Mouse (Mus musculus): ENCODE measurements around the gene Dglucy. TPM values are rescaled to one million over a fixed set of nuclear protein-coding genes. Genes with fewer than 3 reads are reported as not detected.

The Dglucy gene
- 1.4 and 2.7 TPM in 2 replicates for polyA plus RNA-seq (2016; fragmentation: Nextera tagmentation; extraction: Ambion mirVana)

DNA sequence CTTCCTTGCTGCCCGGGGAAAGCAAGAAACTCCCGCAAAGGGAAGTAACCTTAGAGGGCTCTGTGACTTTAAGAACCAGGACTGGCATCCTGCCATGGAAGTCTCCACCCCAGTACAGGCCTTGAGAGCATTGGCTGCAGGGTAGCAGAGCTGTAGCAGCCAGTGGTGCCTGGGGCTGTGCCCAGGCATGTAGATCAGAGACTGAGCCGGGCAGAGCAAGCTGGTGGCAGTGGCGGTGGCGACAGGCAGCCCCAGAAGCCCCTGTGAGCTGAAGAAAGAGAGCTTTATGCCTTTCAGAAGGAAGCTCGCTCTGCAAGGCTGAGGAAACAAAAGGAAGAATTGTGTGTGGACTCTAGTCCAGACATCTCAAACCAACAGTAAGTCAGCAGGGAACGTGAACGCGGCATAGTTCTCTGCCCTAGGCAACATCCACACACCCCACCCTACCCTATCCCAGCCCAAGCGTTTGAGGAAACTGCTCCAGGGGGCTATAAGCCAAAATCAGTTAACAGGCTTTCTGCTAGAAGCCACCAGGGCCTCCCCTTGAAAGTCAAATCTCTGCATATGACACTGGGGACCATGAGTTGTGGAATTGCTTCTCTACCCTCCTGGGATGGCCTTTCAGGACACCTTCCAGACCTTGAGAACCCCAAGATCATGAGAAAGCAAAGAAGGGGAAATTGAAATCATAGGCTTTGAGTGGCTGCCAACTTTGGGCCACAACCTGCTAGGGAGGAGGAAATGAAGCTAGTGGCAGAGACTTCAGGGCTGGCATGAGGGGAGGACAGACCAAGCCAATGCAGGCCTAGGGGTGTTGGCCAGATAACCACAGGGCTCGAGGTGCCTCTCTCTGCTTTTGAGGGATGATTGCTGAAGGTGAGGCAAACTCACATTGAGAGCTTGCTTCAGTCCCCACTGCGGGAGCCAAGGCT, at the start of gene Dglucy:
Dglucy (plus strand) TSS at position 124 of the 932 bp plus-strand sequence.
- H3K27ac ChIP-seq: peak within 1 kb of the TSS; percentile 74
- no peaks in the 10 kb centered on the region for H3K36me3 ChIP-seq (replicated peaks)
- ATAC-seq (ENCODE audit: low FRiP score): peak; percentile 90
- no peaks in the 10 kb centered on the region; the same call in 1 of the 2 replicates for H3K4me1 ChIP-seq
- H3K4me2 ChIP-seq: peak within 1 kb of the TSS; percentile 21
- no peaks in the 10 kb centered on the region for H3K9me3 ChIP-seq
- WGBS: 55% methylated on average over 12 of the region's 12 CpGs
- H3K9ac ChIP-seq: 0 out of 2 replicates have a peak within 1 kb of the TSS, but pooled peaks have one; percentile 22
- peak within 1 kb of the TSS; percentile 12; the same call in 1 of the 2 replicates for H3K4me3 ChIP-seq (replicated peaks)
- no peaks in the 10 kb centered on the region for H3K27me3 ChIP-seq

DNA sequence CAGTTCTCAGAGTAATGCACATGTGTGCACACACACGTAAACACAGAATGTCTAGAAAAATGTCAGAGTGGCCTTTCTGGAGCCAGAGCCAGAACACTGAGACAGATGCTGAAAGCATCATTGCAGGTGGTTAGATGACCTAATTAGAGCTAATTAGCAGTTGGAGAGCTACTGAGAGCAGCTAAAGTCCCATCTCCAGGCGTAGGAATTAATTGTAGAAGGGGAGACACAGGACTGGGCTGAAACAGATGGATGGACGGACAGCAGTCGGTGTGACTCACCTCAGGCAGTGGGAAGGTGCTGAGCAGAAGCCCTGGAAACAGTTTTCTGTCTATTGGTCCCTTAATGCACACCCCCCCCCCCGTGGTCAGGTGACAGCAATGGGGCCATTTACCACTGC, 43.7 kb upstream of the Dglucy start:
- no peaks in the 10 kb centered on the region for H3K9me3 ChIP-seq
- H3K27ac ChIP-seq: no peak overlapping the region
- ATAC-seq (ENCODE audit: low FRiP score): no peak
- WGBS: 56% methylated on average over 5 of the region's 5 CpGs
- no peaks in the 10 kb centered on the region for H3K36me3 ChIP-seq (replicated peaks)
- no peak overlapping the region for H3K4me2 ChIP-seq
- no peak overlapping the region for H3K9ac ChIP-seq
- H3K4me1 ChIP-seq: no peaks in the 10 kb centered on the region
- H3K27me3 ChIP-seq: no peaks in the 10 kb centered on the region
- H3K4me3 ChIP-seq (replicated peaks): no peak overlapping the region

DNA sequence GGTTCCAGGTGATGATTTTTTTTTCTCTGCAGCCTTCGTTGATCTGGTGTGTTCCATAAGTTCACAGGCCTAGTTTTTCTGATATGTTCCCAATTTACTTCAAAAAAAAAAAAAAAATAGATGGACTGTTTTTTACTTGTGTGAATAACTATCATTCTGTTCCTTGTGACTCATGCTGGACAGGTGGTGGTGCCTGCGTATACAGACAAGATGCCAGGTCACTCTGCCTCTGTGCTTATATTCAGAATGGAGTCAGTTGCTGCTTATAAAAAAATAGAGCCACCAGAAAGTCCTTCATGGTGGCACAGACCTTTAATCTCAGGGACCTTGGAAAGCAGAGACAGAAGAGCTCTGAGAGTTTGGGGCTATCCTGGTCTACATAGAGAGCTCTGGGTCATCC, 43.3 kb upstream of the Dglucy start:
- Histone ChIP-seq H3K27ac (no peak overlapping the region), H3K36me3 (replicated peaks) (no peaks in the 10 kb centered on the region), H3K9me3 (no peaks in the 10 kb centered on the region), H3K4me3 (replicated peaks) (no peak overlapping the region), H3K9ac (no peak overlapping the region), H3K4me2 (no peak overlapping the region), H3K27me3 (no peaks in the 10 kb centered on the region), H3K4me1 (no peaks in the 10 kb centered on the region)
- 86% methylated on average over 2 of the region's 2 CpGs for WGBS
- ATAC-seq (ENCODE audit: low FRiP score): no peak

DNA sequence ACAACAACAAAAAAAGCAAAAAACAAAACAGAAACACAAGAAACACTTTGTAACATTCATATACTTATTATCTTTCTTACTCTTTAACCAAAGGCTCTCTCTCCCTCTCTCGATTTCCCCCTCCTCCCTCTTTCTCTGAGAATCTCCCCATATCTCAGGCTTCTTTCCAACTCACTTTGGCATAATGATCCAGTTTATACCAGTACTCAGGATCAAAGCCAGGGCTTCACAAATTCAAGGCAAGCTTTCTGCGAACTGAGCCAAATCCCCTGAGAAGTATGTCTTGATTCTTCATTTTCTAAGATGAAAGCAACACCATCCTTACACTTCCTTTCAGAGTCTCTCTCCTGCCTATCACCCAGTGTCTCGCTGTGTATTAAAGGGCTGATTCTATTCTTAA, 40.4 kb upstream of the Dglucy start:
- Histone ChIP-seq H3K4me2 (no peak overlapping the region), H3K27me3 (no peaks in the 10 kb centered on the region), H3K4me3 (replicated peaks) (no peak overlapping the region), H3K36me3 (replicated peaks) (no peaks in the 10 kb centered on the region), H3K4me1 (no peaks in the 10 kb centered on the region), H3K9me3 (no peaks in the 10 kb centered on the region), H3K9ac (no peak overlapping the region), H3K27ac (no peak overlapping the region)
- ATAC-seq (ENCODE audit: low FRiP score): no peak
- WGBS: 55% methylated on average over 3 of the region's 3 CpGs

DNA sequence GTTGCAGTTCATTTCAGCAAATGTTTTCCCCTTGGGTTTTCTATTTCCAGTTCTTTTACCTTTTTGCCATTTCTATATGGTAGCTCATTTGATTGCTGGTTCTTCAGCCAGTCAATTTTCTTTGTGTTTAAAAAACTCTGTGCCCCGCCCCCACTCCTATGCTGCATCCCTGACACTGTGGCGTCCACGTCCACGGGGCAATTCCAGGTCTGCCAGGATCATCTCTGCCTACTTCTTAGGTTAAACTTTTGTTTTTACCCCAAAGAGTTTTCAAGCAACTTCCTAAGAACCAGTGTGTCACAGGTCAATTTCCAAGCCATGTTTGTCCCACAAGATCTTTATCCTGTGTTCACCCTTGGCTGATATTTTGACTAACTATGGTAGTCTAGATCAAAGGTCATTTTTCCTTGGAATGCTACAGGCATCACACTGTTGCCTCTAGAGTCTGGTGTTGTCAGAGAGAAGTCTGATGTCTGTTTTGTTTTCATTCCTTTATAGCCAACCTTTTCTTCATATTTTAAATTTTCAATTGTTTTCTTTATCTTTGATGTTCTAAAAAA, 39.8 kb upstream of the Dglucy start:
- H3K36me3 ChIP-seq (replicated peaks): no peaks in the 10 kb centered on the region
- H3K4me1 ChIP-seq: no peaks in the 10 kb centered on the region
- no peak for ATAC-seq (ENCODE audit: low FRiP score)
- no peaks in the 10 kb centered on the region for H3K27me3 ChIP-seq
- H3K4me3 ChIP-seq (replicated peaks): no peak overlapping the region
- no peak overlapping the region for H3K4me2 ChIP-seq
- H3K27ac ChIP-seq: no peak overlapping the region
- no peak overlapping the region for H3K9ac ChIP-seq
- H3K9me3 ChIP-seq: no peaks in the 10 kb centered on the region
- WGBS: 65% methylated on average over 4 of the region's 4 CpGs

DNA sequence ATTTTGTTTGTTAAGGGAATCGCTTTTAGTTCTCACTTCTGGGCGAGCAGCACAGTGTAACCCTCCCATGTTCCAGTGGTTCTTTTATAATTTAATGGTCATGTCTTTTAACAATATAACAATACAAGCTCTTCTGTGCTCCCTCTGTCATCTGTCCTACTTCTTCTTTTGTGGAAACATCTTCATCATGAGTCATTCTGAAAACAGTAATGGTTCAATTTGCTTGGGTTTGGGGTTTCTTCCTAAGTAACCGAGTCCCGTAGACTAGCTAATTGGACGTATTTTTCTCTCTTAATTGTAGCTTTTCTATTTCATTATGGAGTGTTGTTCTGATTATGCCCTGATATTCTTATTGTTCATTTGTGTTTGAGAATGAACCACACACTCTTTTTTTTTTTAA, 38.5 kb upstream of the Dglucy start:
- Histone ChIP-seq H3K4me1 (no peaks in the 10 kb centered on the region), H3K9me3 (no peaks in the 10 kb centered on the region), H3K36me3 (replicated peaks) (no peaks in the 10 kb centered on the region), H3K27ac (no peak overlapping the region), H3K9ac (no peak overlapping the region), H3K4me2 (no peak overlapping the region), H3K4me3 (replicated peaks) (no peak overlapping the region), H3K27me3 (no peaks in the 10 kb centered on the region)
- no peak for ATAC-seq (ENCODE audit: low FRiP score)
- 83% methylated on average over 5 of the region's 5 CpGs for WGBS

DNA sequence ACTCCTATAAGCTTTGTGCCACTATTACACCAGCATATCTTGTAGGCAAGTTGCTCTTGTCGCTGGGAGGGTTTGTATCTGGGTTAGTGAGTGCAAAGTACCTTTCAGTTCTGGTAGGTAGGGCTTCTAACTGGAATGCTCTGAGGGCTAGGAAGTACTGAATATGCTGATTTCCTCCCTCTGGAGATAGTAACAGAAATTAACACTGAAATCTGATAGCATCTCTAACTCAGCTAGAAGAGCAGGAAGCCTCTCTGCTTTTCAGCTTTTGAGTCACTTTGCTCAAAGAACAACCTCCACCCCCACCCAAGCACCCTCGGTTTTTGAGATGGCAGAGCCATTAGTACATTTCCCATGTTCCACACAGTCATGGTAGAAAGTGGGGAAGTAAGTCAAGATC, 36.4 kb upstream of the Dglucy start:
- Histone ChIP-seq H3K27ac (no peak overlapping the region), H3K9me3 (no peaks in the 10 kb centered on the region), H3K4me2 (no peak overlapping the region), H3K36me3 (replicated peaks) (no peaks in the 10 kb centered on the region), H3K4me3 (replicated peaks) (no peak overlapping the region), H3K27me3 (no peaks in the 10 kb centered on the region), H3K9ac (no peak overlapping the region), H3K4me1 (no peaks in the 10 kb centered on the region)
- WGBS: 66% methylated on average over 2 of the region's 2 CpGs
- ATAC-seq (ENCODE audit: low FRiP score): no peak

DNA sequence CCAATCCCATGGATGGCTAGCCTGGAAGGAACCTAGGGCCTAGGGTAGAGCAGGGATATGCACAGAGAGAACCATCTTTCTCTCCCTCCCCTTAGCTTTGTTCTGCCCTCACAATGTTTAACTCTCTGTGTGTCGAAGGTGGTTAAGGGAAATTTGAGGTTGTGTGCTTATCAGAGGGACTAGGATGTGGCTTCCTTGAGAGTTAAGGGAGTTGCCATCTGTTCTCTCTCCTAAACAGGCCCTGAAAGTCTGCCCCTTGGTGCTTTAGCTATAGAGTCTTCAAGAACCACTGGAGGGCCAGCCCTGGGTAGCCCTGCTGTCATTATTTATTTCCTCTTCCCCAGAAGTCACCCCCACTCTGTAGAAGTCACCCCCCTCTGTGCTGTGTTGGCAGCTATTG, 25.9 kb upstream of the Dglucy start:
- Histone ChIP-seq H3K27ac (no peak overlapping the region), H3K9ac (no peak overlapping the region), H3K4me3 (replicated peaks) (no peak overlapping the region), H3K4me2 (no peak overlapping the region), H3K27me3 (no peaks in the 10 kb centered on the region), H3K36me3 (replicated peaks) (no peaks in the 10 kb centered on the region), H3K4me1 (no peaks in the 10 kb centered on the region), H3K9me3 (no peaks in the 10 kb centered on the region)
- no peak for ATAC-seq (ENCODE audit: low FRiP score)
- 85% methylated on average over 1 of the region's 1 CpGs for WGBS

DNA sequence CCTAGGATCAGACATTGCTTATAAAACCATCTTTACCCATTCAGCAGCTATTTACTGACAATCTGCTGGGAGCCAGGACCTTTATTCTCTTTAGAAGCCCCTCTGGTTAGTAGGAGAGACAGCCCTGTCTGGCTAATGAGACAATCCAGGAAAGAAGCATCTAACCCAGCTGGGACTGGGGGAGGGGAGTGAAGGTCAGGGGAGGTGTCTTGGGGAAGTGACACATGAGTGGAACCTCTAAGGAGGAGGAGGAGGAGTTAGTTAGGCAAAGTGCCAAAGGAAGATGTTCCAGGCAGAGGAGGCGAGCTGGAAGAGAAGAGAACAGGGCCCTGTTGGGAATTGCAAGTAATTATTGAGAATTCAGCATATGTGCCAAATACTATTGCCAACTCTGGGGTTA, 25.1 kb upstream of the Dglucy start:
- Histone ChIP-seq H3K4me3 (replicated peaks) (no peak overlapping the region), H3K9me3 (no peaks in the 10 kb centered on the region), H3K4me2 (no peak overlapping the region), H3K36me3 (replicated peaks) (no peaks in the 10 kb centered on the region), H3K9ac (no peak overlapping the region), H3K27ac (no peak overlapping the region), H3K4me1 (no peaks in the 10 kb centered on the region), H3K27me3 (no peaks in the 10 kb centered on the region)
- ATAC-seq (ENCODE audit: low FRiP score): no peak
- 60% methylated on average over 1 of the region's 1 CpGs for WGBS

DNA sequence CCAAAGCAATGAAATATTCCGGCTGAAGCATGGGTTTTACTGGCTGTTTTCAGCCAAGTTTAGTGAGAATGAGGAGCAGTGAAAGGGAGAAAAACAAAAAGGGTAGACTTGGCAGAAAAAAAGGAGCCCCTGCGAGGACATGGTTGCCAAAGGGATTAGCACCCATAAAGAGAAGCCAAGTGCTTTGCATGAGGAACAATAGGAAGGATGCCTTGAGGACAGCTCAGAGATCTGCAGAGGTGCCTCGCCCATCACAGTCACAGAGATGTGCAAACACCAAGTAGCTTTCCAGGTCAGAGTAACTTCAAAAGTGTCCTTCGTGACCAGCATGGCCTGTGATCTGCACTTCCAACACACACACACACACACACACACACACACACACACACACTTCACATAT, 21.4 kb upstream of the Dglucy start:
- Histone ChIP-seq H3K27ac (no peak overlapping the region), H3K36me3 (replicated peaks) (no peaks in the 10 kb centered on the region), H3K9me3 (no peaks in the 10 kb centered on the region), H3K4me2 (no peak overlapping the region), H3K9ac (no peak overlapping the region), H3K4me1 (peaks cover 2% of the 10 kb centered on the region; the same call in 1 of the 2 replicates), H3K4me3 (replicated peaks) (no peak overlapping the region), H3K27me3 (no peaks in the 10 kb centered on the region)
- no peak for ATAC-seq (ENCODE audit: low FRiP score)
- 39% methylated on average over 4 of the region's 4 CpGs for WGBS

DNA sequence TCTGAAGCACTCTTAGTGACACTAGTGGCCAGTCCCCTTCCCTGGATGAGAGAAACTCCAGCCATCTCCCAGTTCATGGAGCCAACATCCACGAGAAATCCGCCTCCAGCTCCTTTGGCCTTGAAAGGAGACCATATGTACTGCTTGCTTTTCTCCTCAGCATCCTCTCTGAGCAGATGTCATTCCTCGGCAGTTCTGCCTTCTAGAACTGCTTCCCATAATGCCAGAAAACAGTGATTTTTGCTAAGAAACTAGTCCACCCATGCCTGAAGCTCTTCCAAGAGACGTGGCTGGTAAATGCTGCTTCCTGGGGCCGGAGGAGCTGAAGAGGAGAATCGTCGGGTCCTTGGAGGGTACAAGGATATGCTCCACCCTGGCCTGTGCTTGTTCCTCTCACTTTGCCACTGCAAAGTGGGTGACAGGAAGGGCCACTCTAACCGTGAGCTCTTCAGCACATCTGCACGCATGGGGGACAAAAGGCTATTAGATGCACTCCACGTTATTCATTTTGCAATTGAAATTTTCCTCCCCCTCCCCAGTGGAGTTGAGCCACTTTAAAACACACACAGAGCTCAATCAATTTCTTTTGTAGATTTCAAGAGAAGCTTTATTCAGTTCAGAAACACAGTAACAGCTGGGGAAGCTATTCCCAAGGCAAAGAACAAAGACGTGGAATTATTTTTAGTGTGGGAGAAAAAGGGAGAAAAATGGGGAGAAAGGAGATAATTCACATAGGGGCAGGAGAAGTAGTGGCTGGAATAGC, 16.0 kb upstream of the Dglucy start:
- WGBS: 54% methylated on average over 11 of the region's 11 CpGs
- no peak for ATAC-seq (ENCODE audit: low FRiP score)
- H3K4me1 ChIP-seq: peaks cover 11% of the 10 kb centered on the region; the same call in 1 of the 2 replicates
- H3K9me3 ChIP-seq: no peaks in the 10 kb centered on the region
- H3K27me3 ChIP-seq: no peaks in the 10 kb centered on the region
- peak overlapping the region; percentile 20; the same call in 1 of the 2 replicates for H3K27ac ChIP-seq
- H3K9ac ChIP-seq: no peak overlapping the region
- no peaks in the 10 kb centered on the region for H3K36me3 ChIP-seq (replicated peaks)
- H3K4me3 ChIP-seq (replicated peaks): no peak overlapping the region
- no peak overlapping the region for H3K4me2 ChIP-seq

DNA sequence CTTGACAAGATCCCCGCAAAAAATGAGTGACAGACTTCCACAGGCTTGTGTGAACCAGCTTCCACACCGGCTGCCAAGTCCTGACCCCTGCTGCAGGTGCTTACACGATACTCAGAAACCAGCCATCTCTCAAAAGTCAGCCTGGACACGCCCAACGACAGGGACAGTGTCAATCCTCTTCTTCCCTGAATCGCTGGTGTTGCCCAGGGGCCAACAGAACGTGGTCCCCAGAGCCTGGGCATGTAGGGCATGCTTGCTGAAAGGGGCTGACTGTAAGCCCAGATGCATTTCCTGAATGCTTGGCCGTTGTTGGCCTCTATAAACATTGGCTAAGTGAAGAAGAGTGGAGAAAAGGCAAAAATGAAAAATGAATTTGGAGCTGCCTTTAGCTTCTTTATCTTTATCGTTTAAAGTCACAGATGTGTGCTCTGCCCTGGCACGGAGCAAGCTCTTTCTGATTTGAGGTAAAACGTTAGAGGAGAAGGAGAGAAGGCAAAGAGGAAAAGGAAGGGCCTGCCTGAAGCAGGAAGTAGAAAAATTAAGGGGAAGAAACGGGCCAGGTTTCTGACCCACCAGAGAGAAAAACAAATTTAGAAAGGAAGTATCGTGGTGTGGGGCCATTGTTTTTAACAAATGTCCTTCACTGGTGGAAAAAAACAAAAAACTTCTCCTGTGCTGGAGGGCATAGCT, 14.4 kb upstream of the Dglucy start:
- no peak for ATAC-seq (ENCODE audit: low FRiP score)
- no peaks in the 10 kb centered on the region for H3K9me3 ChIP-seq
- H3K27ac ChIP-seq: no peak overlapping the region
- 76% methylated on average over 13 of the region's 13 CpGs for WGBS
- no peaks in the 10 kb centered on the region for H3K27me3 ChIP-seq
- no peak overlapping the region for H3K4me3 ChIP-seq (replicated peaks)
- no peak overlapping the region for H3K4me2 ChIP-seq
- H3K36me3 ChIP-seq (replicated peaks): no peaks in the 10 kb centered on the region
- H3K9ac ChIP-seq: no peak overlapping the region
- H3K4me1 ChIP-seq: peaks cover 11% of the 10 kb centered on the region; the same call in 1 of the 2 replicates
